Mouse (Mus musculus): Measurements from ENCODE around the gene Arhgap45.

GRCm38 (mm10) chr10:80003374-80004232, 12.8 kb upstream of the Arhgap45 start:
- TF ChIP-seq EP300 (IDR thresholded peaks at IDR 0.05; ENCODE audit: low read depth) (no peak), CTCF (IDR thresholded peaks at IDR 0.05; ENCODE audit: low read depth) (no peak)

All from liver, embryonic 14.5 days (tissue).